Mouse (Mus musculus): ENCODE results near the gene Ppp4c.
A peak's percentile ranks its signal among the peaks of the same experiment; 100 is the strongest.

Ppp4c gene

DNA sequence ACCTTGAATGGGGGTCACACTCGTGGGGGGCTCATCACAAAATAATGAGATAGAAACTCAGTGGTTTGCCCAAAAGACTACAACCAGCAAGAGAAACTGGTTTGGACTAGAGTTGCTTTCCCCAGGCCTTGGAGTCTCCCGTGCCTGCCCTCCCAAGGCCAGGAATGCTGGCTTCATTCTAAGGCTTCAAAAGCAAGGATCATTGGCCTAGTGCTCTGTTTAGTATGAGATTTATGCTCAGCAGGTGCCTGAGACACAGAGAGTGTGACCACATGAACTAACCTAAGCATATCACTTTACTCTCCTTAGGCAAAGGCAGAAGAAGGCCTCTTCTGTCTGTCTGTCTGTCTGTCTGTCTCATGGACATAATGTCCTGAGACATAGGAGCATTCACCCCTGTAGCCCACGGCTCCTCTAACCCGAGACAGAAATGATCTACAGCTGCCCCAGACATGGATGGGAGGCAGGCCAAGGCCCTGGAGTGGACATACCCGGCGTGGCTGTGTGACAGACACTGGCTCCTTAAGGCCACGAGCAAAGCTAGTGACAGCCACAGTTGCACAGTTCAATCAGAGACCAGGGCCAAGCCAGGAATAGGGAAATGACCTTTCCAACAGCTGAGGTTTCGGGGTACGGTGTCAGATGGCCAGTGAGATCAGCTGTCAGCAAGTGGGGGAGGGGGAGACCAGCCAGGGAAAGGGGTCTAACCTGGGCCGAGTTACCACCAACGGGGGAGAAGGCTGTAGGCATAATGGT lies 10.0 kb upstream of the Ppp4c start:
- no peak for DNase-seq (ENCODE audit: low spot score in 2 of 2)

DNA sequence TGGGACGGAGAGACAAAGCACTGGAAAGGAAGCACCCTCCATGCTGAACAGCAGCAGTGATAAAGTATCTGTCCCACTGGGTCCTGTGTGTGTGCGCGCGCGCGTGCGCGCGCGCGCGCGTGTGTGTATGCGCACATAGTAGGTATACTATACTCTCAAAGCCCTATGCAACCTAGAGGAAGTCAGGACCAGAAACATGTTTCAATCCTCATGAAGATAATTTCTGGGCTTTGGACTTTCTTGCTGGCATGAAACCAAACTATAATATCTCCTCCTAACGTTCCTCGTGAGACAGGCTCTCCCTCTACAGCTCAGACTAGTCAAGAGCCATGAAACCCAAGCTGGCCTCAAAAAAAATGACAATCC lies 8.7 kb upstream of the Ppp4c start:
- DNase-seq (ENCODE audit: low spot score in 2 of 2): no peak

DNA sequence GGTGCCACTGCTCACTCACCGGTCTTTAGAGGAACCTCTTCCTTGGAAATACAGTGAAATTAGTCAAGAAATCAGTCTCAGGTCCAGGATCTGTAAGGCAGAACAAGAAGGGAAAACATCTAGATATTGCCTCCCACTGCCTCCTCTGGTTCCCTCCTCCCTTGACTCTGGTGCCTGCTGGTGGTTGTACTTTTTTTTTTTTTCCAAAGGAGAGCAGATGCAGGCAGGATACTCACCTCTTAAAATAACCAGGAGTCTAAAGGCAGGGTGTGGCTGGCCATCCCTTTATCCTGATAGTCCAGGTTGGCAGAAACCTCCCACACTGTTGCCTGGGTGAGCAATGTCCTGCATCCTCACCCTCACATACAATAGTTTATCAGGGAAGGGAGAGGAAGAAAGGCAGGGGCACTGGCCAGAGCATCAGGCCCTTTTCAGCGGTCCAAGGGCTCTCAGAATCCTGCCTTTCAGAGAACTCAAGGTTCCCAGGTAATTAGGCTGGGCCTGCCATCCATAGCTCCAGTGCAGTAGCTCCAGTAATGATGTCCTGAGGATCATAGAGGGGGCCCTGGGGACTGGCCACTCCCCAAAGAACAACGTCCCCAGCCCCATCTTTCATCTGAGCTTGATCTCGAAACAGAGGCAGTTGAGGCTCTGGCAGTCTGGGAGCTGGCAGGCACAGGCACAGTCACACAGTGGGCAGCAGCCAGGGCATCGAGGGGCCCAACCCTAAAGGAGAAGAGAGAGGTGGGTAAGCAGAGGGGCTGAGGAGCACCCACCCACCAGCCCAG lies 8.2 kb upstream of the Ppp4c start:
- DNase-seq (ENCODE audit: low spot score in 2 of 2): no peak

DNA sequence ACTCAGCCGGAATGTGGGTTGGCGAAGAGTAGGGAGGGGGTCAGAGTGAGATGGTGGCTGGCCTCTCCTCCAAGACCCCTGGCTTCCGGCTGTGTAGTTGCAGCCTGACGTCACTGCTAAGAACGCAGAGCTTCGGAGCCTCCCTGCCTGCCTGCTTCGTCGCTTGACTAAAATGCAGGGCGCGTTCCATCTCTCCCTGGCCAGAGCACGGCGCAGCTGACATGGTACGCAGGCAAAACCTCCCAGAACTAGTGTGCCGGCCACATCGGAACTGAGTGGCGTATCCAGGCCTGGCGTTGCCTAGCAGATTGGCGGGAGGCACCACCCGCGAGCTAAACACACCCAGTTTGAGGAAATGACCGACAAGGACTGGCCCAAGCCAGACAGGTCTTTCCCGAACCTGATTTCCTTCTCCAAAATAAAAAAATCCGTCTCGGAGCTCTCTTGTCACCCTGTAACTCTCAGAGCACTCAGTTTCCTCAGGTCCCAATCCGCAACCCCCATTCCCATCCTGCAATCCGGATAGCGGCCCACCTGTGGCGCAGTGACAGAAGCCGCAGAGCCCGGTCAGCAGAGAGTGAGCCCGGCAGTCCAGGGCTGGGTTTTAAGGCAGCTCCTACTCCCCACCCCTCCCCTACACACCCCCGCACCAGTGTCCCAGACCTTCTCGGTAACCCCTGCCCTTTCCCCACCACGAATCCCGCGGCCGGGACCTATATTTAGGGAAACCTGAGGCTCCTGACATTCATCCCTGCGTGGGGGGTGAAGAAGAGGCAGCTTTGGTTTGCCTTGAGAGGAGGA lies 7.4 kb upstream of the Ppp4c start:
- DNase-seq (ENCODE audit: low spot score in 2 of 2): peak in 1 of 2 experiments; percentile 72

DNA sequence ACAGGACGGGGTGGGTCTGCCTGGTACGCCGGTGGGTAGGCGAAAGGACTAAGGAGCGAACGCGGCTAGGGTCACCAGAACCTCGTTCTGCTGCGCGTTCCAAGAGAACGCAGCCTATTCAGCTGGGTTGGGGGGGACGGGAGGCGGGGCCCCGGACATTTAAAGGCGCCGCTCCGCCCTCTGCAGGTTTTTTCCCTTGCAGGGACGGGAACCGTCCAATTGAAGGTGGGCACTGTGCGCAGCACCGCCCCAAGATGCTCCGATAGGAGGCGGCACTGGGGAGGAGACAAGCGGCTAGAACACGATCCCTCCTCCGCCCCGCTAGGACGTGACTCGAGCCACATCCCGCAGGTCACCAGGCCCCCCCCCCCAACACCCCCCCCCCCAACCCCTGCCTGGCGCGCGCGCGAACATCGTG lies 6.8 kb upstream of the Ppp4c start:
- peak; percentile 85 to 93 for DNase-seq (ENCODE audit: low spot score in 2 of 2)

DNA sequence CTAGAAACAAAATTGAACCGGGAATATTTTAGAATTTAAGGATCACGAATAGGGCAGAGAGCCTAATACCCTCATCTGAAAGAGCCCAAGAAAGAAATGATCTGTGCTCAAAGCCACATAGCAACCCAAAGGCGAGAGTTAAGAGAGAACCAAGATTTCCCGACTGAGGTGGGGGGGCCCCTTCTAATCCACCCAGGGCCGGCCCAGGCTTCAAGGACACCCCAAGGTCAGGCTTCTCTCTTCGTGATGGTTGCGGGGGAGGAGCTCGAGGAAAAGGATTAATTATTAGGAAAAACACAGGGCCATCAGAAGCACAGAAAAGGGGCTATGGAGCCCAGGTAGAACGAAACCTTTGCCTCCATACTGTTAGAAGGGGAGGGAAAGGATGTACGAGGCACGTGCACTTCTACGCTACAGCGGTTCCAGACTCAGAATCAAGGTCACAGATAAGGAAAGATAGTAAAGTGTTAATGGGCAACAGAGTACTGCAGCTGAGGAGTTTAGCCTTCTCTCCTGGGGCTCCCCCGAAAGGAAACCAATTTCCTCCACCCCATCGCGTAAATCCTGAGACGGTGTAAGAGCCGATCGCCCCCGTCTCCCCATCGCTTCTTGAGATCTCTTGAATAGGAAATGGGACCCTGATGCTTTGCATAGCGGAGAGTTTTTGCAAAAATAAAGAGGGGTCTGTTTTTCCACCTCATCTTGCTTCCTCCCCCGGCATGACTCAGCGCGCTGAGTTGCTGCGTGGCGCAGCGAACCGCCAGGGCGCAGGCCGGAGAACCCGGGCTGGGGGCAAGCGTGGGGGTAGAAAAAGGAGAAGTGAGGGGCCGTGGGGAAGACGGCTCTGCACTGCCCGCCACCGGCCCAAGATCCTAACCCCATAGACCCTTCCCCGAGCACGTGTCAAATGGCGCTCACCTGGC lies 6.1 kb upstream of the Ppp4c start:
- peak; percentile 62 to 72 for DNase-seq (ENCODE audit: low spot score in 2 of 2)

DNA sequence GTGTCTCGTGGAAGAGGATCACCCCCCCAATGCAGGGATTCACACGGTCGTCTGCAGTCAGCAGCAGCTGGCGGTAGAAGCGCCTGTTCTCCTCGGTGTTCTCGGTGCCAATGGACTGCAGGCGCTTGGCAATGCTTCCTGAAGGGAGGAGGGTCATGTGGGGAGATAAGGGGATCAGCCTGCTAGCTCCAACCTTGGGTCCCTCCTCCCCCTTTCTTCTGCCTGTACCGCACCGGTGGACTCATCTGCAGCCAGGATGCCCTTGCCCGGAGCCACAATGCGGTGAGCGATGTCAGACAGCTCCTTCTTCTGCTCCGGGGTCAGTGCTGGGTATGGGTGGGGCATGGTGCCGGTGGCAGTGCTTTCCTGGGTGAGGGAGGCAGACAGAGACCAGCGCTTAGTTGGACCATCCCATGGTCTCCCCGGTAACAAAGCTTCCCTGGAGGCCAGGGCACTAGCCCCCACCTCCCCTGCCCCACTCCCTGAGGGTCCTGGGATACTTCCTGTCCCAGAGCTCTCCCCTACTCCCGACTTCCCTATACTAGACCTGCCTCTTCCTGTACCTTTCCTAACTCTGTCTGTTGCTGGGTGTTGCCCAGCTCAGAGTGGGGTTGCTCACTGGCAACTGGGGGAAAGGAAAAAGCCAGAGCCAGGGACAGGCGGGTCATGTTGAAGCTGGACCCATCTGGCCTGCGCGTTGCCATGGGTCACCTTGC lies 5.3 kb upstream of the Ppp4c start, which contains the start of gene Fam57b:
Gene Fam57b (plus strand): TSS at position 258 of the 716 bp plus-strand sequence.
- peak in 1 of 2 experiments; percentile 43 for DNase-seq (ENCODE audit: low spot score in 2 of 2)

DNA sequence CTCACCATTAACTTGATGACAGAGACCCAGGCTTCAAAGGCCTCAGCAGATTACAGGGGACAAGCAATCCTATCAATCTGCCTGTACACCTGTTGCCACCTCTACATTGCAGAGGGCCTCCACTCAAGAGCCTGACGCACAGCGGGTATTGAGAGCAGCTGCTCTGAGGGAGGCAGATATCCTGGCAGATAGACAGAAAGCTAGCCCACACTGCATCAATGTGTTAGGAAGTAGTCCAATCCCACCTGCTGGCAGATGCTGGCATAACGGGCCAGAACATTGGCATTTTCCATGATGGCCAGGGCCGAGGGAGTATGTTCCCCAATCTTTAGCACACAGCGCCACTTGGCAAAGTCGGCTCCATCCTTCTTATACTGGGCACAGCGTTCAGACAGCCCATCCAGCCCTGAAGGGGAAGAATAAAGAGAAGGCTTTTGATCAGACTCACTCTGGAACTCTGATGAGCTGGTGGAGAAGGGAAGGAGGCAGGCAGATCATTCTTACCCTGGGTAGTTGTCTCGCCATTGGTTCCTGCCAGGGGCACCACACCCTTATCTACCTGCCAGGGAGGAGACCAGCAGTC lies 4.1 kb upstream of the Ppp4c start:
- DNase-seq (ENCODE audit: low spot score in 2 of 2): peak in 1 of 2 experiments; percentile 67

DNA sequence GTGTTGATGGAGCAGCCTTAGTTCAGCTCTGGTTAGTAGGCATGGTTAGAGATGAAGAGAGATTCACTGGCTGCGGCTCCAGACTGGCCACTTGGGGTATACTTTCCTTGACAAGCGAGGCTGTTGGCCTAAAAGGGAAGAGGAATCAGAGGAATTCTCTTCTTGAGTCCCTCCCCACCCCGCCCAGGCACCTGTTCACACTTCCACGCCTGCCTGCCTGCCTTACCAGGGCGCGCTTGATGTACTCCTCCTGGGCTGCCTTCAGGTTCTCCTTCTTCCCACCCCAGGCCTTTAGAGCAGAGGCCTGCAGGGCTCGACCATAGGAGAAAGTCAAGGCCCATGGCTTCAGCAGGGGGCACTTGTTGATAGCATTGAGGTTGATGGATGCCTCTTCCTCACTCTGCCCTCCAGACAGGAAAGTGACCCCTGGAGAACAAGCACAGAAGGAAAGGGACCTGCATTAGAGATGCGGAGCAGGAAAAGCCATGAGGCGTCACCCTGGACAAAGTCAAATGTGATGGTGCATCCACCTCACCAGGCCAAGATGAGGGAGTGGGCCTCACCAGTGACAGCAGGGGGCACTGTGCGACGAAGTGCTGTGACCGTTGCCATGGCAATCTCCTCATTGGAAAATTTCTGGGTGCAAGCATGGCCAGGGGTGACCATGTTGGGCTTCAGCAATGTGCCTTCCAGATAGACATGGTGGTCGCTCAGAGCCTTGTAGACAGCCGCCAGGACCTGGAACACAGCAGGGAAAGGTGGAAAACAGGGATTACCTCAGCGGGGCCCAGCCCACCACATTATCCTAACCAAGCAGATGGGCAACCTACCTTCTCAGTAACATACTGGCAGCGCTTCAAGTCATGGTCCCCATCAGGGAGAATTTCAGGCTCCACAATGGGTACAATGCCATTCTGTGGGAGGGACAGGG lies 3.4 kb upstream of the Ppp4c start:
- no peak for DNase-seq (ENCODE audit: low spot score in 2 of 2)

DNA sequence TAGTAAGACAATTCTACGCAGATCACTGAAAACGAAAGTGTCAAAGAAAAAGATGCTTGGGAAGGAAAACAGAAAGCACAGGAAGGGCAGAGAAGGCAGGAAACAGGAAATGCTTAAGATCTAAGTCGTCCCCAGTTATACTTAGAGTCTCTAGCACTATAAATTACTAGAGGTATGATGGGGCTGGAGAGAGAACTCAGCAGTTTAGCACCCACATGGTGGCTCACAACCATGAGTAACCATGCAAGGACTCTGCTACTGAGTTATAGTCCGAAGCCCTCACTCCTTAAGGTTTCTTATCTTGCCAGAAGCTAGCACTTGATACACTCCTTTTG lies 1.9 kb upstream of the Ppp4c start:
- no peak for DNase-seq (ENCODE audit: low spot score in 2 of 2)

DNA sequence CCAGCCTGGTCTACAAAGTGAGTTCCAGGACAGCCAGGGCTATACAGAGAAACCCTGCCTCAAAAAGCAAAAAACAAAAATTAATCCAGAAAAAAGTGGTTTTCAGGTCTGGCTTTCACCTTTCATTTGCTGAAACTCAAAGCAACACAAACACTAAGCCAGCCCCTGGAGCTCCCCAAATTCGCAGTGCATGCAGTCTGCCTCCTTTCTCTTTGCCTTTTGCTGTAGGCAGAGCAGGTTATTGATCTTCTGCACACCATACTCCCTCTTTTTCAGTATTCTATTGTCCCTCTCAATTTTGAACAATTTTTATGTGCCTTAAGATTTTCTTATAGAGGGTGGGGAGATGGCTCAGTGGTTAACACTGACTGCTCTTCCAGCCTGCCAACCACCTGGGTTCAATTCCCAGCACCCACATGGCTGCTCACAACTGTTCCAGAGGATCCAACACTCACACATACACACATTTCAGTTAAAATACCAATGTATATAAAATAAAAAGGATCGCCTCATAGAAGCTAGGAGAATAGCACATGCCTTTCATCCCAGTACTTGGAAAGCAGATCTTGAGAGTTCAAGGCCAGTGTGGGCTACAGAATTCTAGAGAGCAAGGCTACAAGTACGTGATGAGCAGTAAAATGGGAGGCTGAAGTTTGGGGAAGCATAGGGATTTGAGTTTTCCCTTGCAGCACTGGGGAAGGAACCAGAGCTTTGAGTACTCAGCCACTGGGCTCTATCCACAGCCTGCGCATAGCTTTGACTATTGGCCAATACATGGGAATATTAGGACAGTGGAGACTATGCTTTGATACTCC lies 1.4 kb upstream of the Ppp4c start:
- DNase-seq (ENCODE audit: low spot score in 2 of 2): no peak

DNA sequence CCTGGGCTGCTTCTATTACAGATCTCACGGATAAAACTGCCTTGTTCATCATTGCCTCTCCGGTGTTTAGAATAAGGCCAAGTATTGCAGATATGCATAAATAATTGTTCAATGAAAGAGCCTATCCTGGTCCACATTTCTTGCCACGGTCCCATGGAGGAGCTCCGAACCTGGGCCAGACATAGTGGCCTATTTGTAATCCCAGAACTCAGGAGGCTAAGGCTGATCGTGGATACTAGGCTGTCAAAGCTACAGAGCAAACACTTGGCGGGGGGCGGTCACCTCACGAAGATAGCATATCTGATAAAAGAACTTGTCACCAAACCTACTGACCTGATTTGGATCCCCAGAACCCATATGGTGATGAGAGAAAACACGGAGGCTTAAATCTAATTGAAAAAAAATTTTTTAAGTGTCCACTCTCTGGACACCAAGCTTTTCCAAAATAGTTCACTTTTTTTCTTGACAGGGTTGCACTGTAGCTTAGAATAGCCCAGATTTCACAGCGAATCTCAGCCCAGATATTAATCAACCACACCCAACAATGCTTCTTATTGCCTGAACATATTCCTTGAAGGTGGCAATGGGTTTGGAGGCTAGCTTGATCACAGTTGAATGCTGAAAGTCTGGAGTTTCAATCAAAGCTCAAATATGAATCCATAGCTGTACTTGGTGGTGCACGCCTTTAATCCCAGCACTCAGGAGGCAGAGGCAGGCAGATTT lies 586 bp upstream of the Ppp4c start:
- peak in 1 of 2 experiments; percentile 25 for DNase-seq (ENCODE audit: low spot score in 2 of 2)

DNA sequence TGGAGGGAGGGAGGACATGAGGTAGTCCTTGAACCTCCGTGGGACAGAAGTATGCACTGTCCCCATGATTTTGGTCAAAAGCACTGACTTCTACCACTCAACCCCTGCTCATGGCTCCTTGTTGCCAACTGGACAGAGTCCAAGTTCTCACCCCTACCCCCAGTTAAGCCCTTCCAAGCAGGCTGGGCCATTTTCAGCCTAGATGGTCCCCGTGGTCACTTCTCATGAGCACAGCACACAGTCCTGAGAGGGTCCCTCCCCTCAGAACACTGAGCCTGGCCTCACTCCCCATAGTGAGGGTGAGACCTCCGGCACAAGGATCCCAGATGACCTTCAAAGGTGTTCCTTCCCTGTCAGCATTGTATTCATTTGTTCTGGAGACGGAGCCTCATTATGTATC lies 3.2 kb downstream of the Ppp4c start:
- DNase-seq (ENCODE audit: low spot score in 2 of 2): no peak

DNA sequence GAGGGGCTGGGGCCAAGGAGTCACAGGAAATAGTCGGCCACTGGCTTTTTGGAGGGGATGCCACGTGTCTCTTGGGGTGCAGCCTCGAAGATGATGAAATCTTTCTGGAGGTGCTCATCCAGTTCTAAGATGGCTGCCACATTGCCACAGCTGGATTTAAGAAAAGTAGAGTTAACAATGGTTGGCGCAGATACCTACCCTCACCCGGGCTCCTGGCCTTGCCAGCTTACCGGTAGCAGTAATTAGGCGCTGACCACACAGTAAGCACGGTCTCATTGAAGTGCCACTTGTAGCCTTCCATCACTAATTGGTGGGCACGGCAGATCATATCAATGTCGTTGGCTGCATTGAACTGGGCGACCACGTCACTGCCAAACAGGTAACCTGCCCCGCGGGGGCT lies 6.2 kb downstream of the Ppp4c start:
- DNase-seq (ENCODE audit: low spot score in 2 of 2): no peak

DNA sequence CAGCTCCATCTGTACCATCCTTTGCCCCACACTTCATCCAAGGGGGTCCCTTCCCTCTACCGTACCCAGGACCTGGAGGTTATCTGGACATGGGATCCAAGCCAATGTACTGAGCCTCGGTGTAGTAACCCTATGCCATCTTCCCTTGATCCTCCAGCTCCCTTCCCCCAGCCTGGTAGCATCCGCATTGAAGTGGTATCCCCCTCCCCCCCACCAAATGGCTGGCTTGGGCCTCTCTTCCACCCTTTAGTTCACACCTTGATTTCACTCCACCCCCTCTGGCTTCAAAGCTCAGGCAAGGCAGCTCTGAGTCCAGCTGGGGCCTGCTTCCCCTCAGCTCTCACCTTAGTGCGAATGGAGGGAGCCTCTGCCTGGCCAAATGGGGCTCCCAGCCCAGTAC lies 7.2 kb downstream of the Ppp4c start:
- DNase-seq (ENCODE audit: low spot score in 2 of 2): no peak

DNA sequence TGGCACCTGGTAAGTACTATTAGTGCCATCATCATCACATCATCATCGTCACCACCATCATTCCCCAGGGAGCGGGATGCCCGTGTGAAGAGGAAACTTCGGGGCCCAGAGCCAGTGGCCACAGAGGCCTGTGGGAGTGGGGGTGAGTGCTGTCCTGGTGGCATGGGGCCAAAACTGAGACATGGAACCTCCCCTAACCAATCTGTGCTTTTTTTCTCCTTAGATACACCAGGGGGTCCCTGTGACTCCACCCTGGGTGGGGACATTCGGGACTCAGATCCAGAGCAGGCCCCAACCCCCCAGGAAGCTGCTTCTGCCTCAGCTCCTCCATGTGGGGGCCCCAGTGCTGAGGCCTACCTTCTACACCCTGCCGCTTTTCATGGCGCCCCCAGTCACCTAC lies 7.8 kb downstream of the Ppp4c start:
- no peak for DNase-seq (ENCODE audit: low spot score in 2 of 2)

DNA sequence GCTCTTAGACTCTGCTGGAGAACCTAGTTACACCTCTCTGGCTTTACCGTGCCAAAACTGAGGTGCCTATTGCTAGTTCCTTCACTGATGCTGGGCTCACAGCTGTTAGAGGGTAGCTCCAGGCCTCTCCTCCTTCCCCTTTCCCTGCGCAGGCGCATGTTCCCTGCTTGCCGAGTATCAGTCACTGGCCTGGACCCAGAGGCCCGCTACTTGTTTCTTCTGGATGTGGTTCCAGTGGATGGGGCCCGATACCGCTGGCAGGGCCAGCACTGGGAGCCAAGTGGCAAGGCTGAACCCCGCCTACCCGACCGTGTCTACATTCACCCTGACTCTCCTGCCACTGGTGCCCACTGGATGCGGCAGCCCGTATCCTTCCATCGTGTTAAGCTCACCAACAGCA lies 9.6 kb downstream of the Ppp4c start:
- DNase-seq (ENCODE audit: low spot score in 2 of 2): no peak
